Comparison of ENCODE assay signal across 19 mouse cellular contexts in genomic region chr10:86322006-86322405, GRCm38 (mm10). TPM values are rescaled to one million over a fixed set of nuclear protein-coding genes. Genes with fewer than 3 reads are reported as not detected.
DNase-seq lines count a peak whose midpoint lies in the region; ATAC-seq and TF ChIP-seq lines count a peak whose summit lies in the region.
"Had no signal": no experiment of that assay in that cellular context is flagged by ENCODE, and none has a peak within 500 bp of the region (broad histone marks: within the 10 kb centered on the region; RNA-seq: fewer than 3 reads in every experiment).

No protein-coding gene starts in this region.

- H3K4me1 ChIP-seq in heart, postnatal 0 days (ENCODE audit: control insufficient read depth, insufficient read depth) = peaks cover 50% of the 10 kb centered on the region

- 0 out of 2 replicates have a peak, but pooled peaks have one; percentile 15 for TF ChIP-seq CTCF in heart, postnatal 0 days (IDR thresholded peaks at IDR 0.05; ENCODE audit: low read depth)

- no peaks in the 10 kb centered on the region for H3K9me3 ChIP-seq in heart, postnatal 0 days (replicated peaks; ENCODE audit: control insufficient read depth, low read length)
- H3K9me3 ChIP-seq: forebrain, embryonic 12.5 days; hindbrain, embryonic 10.5 days; limb, embryonic 10.5 days had no signal

- H3K27me3 ChIP-seq in heart, postnatal 0 days (ENCODE audit: control insufficient read depth, insufficient read depth, low read length) = no peaks in the 10 kb centered on the region
- H3K27me3 ChIP-seq: forebrain, embryonic 12.5 days had no signal

- H3K36me3 ChIP-seq in heart, postnatal 0 days (replicated peaks; ENCODE audit: control insufficient read depth, insufficient read depth, low read length) = peaks cover 13% of the 10 kb centered on the region; the same call in 1 of the 2 replicates
- H3K36me3 ChIP-seq: forebrain, embryonic 12.5 days had no signal

- H3K4me2 ChIP-seq in heart, postnatal 0 days (ENCODE audit: low read depth, low read length) = no peak overlapping the region
- H3K4me2 ChIP-seq: forebrain, embryonic 12.5 days; liver, embryonic 11.5 days; midbrain, embryonic 11.5 days had no signal

- H3K27ac ChIP-seq in heart, postnatal 0 days (ENCODE audit: low read depth) = 0 out of 2 replicates have a peak overlapping the region, but pooled peaks have one; percentile 69
- H3K27ac ChIP-seq: forebrain, embryonic 12.5 days; hindbrain, embryonic 10.5 days; left cerebral cortex, adult 2 months; limb, embryonic 10.5 days had no signal

- intact Hi-C loops in heart, postnatal 10 days (cut with DNase I) = no loop called here

- no peak for ATAC-seq in heart, postnatal 0 days (ENCODE audit: insufficient read depth, low read depth)
- ATAC-seq: inflammation-experienced regulatory T-cells, adult 6 months had no signal

- H3K4me3 ChIP-seq in heart, postnatal 0 days (ENCODE audit: low read depth, low read length) = no peak overlapping the region
- H3K4me3 ChIP-seq: forebrain, embryonic 12.5 days; hindbrain, embryonic 10.5 days; left cerebral cortex, adult 2 months; limb, embryonic 10.5 days had no signal

- no peak for TF ChIP-seq EP300 in heart, postnatal 0 days (IDR thresholded peaks at IDR 0.05; ENCODE audit: low read depth)

- no peak overlapping the region for H3K9ac ChIP-seq in heart, postnatal 0 days (replicated peaks; ENCODE audit: low read depth, low read length)
- H3K9ac ChIP-seq: forebrain, embryonic 12.5 days had no signal

- peak; percentile 49 to 62 for DNase-seq in cerebellum, adult 18-20 months
- no peak for DNase-seq in cerebellum, adult 8-10 months
- DNase-seq in heart, postnatal 0 days (ENCODE audit: low spot score) = no peak
- no peak for DNase-seq in heart, postnatal 10 days
- DNase-seq in retina, postnatal 1 day = peak; percentile 18
- DNase-seq in retina, embryonic 14.5 days (ENCODE audit: low spot score) = no peak
- DNase-seq in frontal cortex, postnatal 25 days (ENCODE audit: low spot score in 2 of 2) = no peak
- no peak for DNase-seq in thymus, postnatal 4 days
- DNase-seq: adrenal gland, adult 8-10 months; gastrocnemius, postnatal 36 days; lung, adult 2 months; lung, postnatal 36 days had no signal

- 55% methylated on average over 1 of the region's 1 CpGs for WGBS in heart, postnatal 0 days

RNA-seq across cellular contexts. Expression of gene Timp3, which starts 21.8 kb away (rescaled TPM):
- 164 and 257 TPM in 2 replicates for total RNA-seq in heart, postnatal 0 days (2014; rRNA removed; ENCODE audit: low replicate concordance)
- 57.0 and 66.0 TPM in 2 replicates for polyA plus RNA-seq in heart, postnatal 0 days (2015; fragmentation: Nextera tagmentation; extraction: Ambion mirVana)
- total RNA-seq in heart, postnatal 10 days (2021) = 100 to 1,000 TPM; 112 to 223 TPM
- polyA plus RNA-seq: inflammation-experienced regulatory T-cells, adult 6 months had no signal

Comparison
In these comparisons a context has a peak if more than half of its experiments do, and no peak if none do; other contexts are left out.
1. DNase-seq: peak in cerebellum, adult 18-20 months (2 of 2) and retina, postnatal 1 day (single experiment); none in cerebellum, adult 8-10 months (single experiment), heart, postnatal 0 days (single experiment), heart, postnatal 10 days (0 of 2), retina, embryonic 14.5 days (single experiment), frontal cortex, postnatal 25 days (0 of 2) and thymus, postnatal 4 days (single experiment).